Mouse (Mus musculus): Measurements from ENCODE around the gene Dph5.

DNA sequence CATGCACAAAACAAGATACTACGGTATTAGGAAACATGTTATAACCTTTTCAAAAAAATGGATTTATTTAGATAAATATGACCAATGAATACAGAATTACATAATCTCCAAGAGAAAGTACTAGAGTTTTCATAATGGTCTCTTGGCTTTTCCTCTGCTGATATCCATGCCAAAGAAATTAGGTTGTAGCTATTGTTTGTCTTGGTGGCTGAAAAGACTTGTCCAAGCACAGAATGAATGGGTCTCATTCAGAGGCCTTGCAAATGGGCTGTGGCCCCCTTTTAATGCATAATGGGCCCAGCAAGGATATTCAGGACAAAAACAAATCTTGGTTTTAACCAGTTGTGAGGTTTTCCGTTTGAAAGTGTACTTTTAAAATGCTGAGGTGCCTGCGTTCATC, 43.1 kb upstream of the Dph5 start:
- TF ChIP-seq HCFC1 (IDR thresholded peaks at IDR 0.05; ENCODE audit: borderline replicate concordance, insufficient read depth, low read length) (no peak), ZNF384 (IDR thresholded peaks at IDR 0.05; ENCODE audit: low read depth, low read length) (no peak), MAFK (IDR thresholded peaks at IDR 0.05; ENCODE audit: insufficient read depth, low read depth, low read length) (no peak), ZC3H11A (IDR thresholded peaks at IDR 0.05; ENCODE audit: borderline replicate concordance, low read depth, low read length) (no peak)
